18 mouse cellular contexts compared by ENCODE assay signal in the genomic region with DNA sequence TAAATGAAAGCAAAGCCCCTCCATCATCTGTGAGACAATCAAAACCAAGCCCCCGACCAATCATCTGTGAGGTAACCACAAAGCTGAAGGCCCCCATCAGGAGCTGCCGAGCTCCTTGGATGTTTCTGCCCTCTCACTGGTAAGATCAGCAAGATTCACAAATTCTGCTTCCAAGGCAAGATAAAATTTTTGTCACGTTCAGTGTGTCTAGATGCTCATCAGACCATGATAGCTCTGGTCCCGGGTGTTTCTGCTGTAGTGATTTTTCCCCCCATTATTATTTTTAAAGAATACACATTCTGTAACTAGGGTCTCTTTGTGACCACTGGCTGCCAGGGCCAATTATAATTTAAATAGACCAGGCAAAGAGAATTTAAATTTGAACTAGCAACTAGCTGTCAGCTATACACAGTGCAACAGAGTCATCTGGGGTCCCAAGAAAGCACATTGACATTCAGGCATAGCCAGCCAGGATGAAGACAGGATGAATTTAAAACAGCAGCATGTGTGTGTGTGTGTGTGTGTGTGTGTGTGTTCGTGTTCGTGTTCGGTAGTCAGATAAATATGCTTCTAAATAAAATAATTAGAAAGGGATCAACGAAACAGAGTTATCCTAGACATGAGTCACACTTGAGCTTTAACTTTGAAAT.
DNase-seq lines count a peak whose midpoint lies in the region; ATAC-seq and TF ChIP-seq lines count a peak whose summit lies in the region.
"Had no signal": no experiment of that assay in that cellular context is flagged by ENCODE, and none has a peak within 500 bp of the region (broad histone marks: within the 10 kb centered on the region; RNA-seq: fewer than 3 reads in every experiment).

No protein-coding gene starts in this region.

- no peak for TF ChIP-seq EP300 in CH12.LX (IDR thresholded peaks at IDR 0.05; ENCODE audit: low read length)

- no peaks in the 10 kb centered on the region for H3K79me2 ChIP-seq in CH12.LX (replicated peaks; ENCODE audit: control insufficient read depth, extremely low read depth, insufficient read depth, poor library complexity, severe bottlenecking)

- H3K27ac ChIP-seq in CH12.LX (ENCODE audit: insufficient read depth, low read depth) = peak overlapping the region; percentile 55; the same call in 1 of the 2 replicates
- peak overlapping the region; percentile 68; the same call in 1 of the 2 replicates for H3K27ac ChIP-seq in forebrain, embryonic 10.5 days
- H3K27ac ChIP-seq in hindbrain, embryonic 11.5 days (ENCODE audit: low read depth, low read length) = peak overlapping the region; percentile 56
- peak overlapping the region; percentile 79 for H3K27ac ChIP-seq in midbrain, embryonic 12.5 days (replicated peaks)
- H3K27ac ChIP-seq: embryonic facial prominence, embryonic 12.5 days; heart, embryonic 13.5 days; macrophage had no signal

- no peak overlapping the region for H3K4me3 ChIP-seq in CH12.LX (replicated peaks in 1 of 3; ENCODE audit: low read depth in 2 of 3, low read length in 2 of 3, poor library complexity in 1 of 3)
- no peak overlapping the region for H3K4me3 ChIP-seq in forebrain, embryonic 10.5 days
- no peak overlapping the region for H3K4me3 ChIP-seq in hindbrain, embryonic 11.5 days (ENCODE audit: low read depth, low read length)
- no peak overlapping the region for H3K4me3 ChIP-seq in midbrain, embryonic 12.5 days
- H3K4me3 ChIP-seq: embryonic facial prominence, embryonic 12.5 days; heart, embryonic 13.5 days; myocyte had no signal

- no peak for TF ChIP-seq CTCF in CH12.LX (conservative IDR thresholded peaks at IDR 0.05 in 1 of 2, IDR thresholded peaks at IDR 0.05 in 1 of 2; ENCODE audit: low read depth in 2 of 2, low read length in 2 of 2)

- in situ Hi-C loops in CH12.LX (cut with MboI; ENCODE audit: low pct_ligation_motif_present, low pct_unique_long_range_greater_than_20kb, low sequenced_read_pairs) = no loop called here

- peak overlapping the region; percentile 69 for H3K4me2 ChIP-seq in CH12.LX (ENCODE audit: insufficient read depth, low read depth, poor library complexity, severe bottlenecking)
- no peak overlapping the region for H3K4me2 ChIP-seq in hindbrain, embryonic 11.5 days (replicated peaks; ENCODE audit: low read depth, low read length)
- H3K4me2 ChIP-seq in midbrain, embryonic 12.5 days (replicated peaks) = peak overlapping the region; percentile 15; the same call in 1 of the 2 replicates
- H3K4me2 ChIP-seq: embryonic facial prominence, embryonic 12.5 days had no signal

- TF ChIP-seq RAD21 in CH12.LX (IDR thresholded peaks at IDR 0.05; ENCODE audit: low read depth, low read length) = no peak

- 63% methylated on average over 8 of the region's 8 CpGs for WGBS in forebrain, embryonic 10.5 days
- WGBS in hindbrain, embryonic 11.5 days = 43% methylated on average over 8 of the region's 8 CpGs
- 28% methylated on average over 8 of the region's 8 CpGs for WGBS in midbrain, embryonic 12.5 days

- peak; percentile 94 for ATAC-seq in hindbrain, embryonic 11.5 days (ENCODE audit: low FRiP score)
- peak; percentile 88 for ATAC-seq in midbrain, embryonic 12.5 days (ENCODE audit: low FRiP score, low read depth)
- ATAC-seq in megakaryocyte, adult 5-6 weeks (ENCODE audit: poor library complexity, severe bottlenecking) = no peak

- H3K9me3 ChIP-seq in CH12.LX (replicated peaks; ENCODE audit: low read length) = no peaks in the 10 kb centered on the region
- no peaks in the 10 kb centered on the region for H3K9me3 ChIP-seq in forebrain, embryonic 10.5 days
- no peaks in the 10 kb centered on the region for H3K9me3 ChIP-seq in hindbrain, embryonic 11.5 days (ENCODE audit: control insufficient read depth, low read length)
- no peaks in the 10 kb centered on the region for H3K9me3 ChIP-seq in midbrain, embryonic 12.5 days
- H3K9me3 ChIP-seq: embryonic facial prominence, embryonic 12.5 days; heart, embryonic 13.5 days had no signal

- TF ChIP-seq POLR2A in CH12.LX (IDR thresholded peaks at IDR 0.05; ENCODE audit: low read depth, low read length) = no peak

- H3K9ac ChIP-seq in CH12.LX (ENCODE audit: insufficient read depth, low read depth) = peak overlapping the region; percentile 40; the same call in 1 of the 2 replicates
- no peak overlapping the region for H3K9ac ChIP-seq in hindbrain, embryonic 11.5 days (ENCODE audit: low read depth, low read length)
- H3K9ac ChIP-seq in midbrain, embryonic 12.5 days (replicated peaks) = no peak overlapping the region
- H3K9ac ChIP-seq: embryonic facial prominence, embryonic 12.5 days; heart, embryonic 13.5 days had no signal

- no peak for DNase-seq in CH12.LX (ENCODE audit: extremely low read depth)
- DNase-seq in forebrain, embryonic 10.5 days (ENCODE audit: extremely low spot score, low spot score) = no peak
- DNase-seq in hindbrain, embryonic 11.5 days (ENCODE audit: low spot score) = peak; percentile 54
- DNase-seq in layer of hippocampus, postnatal 36 days = no peak
- DNase-seq in cerebellum, postnatal 14 days = no peak
- DNase-seq: adrenal gland, adult 8-10 months; cerebellum, adult 9-10 months; heart, postnatal 4 days; kidney, adult 11 months; kidney, postnatal 25 days; layer of hippocampus, adult 9-11 months; lung, adult 2 months had no signal

- dilution Hi-C loops in CH12.LX (cut with MboI; ENCODE audit: extremely low pct_ligation_motif_present, extremely low pct_unique_long_range_greater_than_20kb, low sequenced_read_pairs) = no loop called here

- H3K4me1 ChIP-seq in CH12.LX (ENCODE audit: control insufficient read depth in 1 of 2, insufficient read depth in 2 of 2) = peaks cover 29 to 70% of the 10 kb centered on the region in 2 experiments
- peaks cover 33% of the 10 kb centered on the region for H3K4me1 ChIP-seq in forebrain, embryonic 10.5 days
- H3K4me1 ChIP-seq in hindbrain, embryonic 11.5 days (replicated peaks; ENCODE audit: control insufficient read depth, insufficient read depth, low read length) = 0 out of 2 replicates have a peak, but pooled peaks cover 4% of the 10 kb centered on the region
- peaks cover 38% of the 10 kb centered on the region for H3K4me1 ChIP-seq in midbrain, embryonic 12.5 days

- H3K36me3 ChIP-seq in CH12.LX (replicated peaks in 1 of 2; ENCODE audit: control insufficient read depth in 1 of 2, insufficient read depth in 1 of 2, low read length in 1 of 2) = no peaks in the 10 kb centered on the region
- no peaks in the 10 kb centered on the region for H3K36me3 ChIP-seq in forebrain, embryonic 10.5 days (replicated peaks)
- H3K36me3 ChIP-seq in hindbrain, embryonic 11.5 days (ENCODE audit: control insufficient read depth, insufficient read depth, low read length) = no peaks in the 10 kb centered on the region
- no peaks in the 10 kb centered on the region for H3K36me3 ChIP-seq in midbrain, embryonic 12.5 days
- H3K36me3 ChIP-seq: embryonic facial prominence, embryonic 12.5 days; heart, embryonic 13.5 days had no signal

- H3K27me3 ChIP-seq in CH12.LX (replicated peaks) = no peaks in the 10 kb centered on the region
- H3K27me3 ChIP-seq in forebrain, embryonic 10.5 days (ENCODE audit: poor library complexity, severe bottlenecking) = no peaks in the 10 kb centered on the region
- H3K27me3 ChIP-seq in hindbrain, embryonic 11.5 days (ENCODE audit: control insufficient read depth, insufficient read depth, low read length) = no peaks in the 10 kb centered on the region
- H3K27me3 ChIP-seq in midbrain, embryonic 12.5 days = no peaks in the 10 kb centered on the region
- H3K27me3 ChIP-seq: embryonic facial prominence, embryonic 12.5 days; heart, embryonic 13.5 days had no signal

TF ChIP-seq in CH12.LX, 34 proteins besides CTCF, POLR2A, EP300 and RAD21:
- TF ChIP-seq POLR2AphosphoS2 (IDR thresholded peaks at IDR 0.05; ENCODE audit: low read depth, low read length) (no peak), BHLHE40 (IDR thresholded peaks at IDR 0.05; ENCODE audit: low read depth, low read length) (no peak), ZNF384 (IDR thresholded peaks at IDR 0.05; ENCODE audit: low read depth, low read length) (no peak), E2F4 (IDR thresholded peaks at IDR 0.05; ENCODE audit: insufficient replicate concordance, low read depth, low read length) (no peak), KAT2A (IDR thresholded peaks at IDR 0.05; ENCODE audit: insufficient replicate concordance, low read length) (no peak), CHD2 (IDR thresholded peaks at IDR 0.05; ENCODE audit: low read length) (no peak), USF1 (IDR thresholded peaks at IDR 0.05; ENCODE audit: low read depth, low read length) (no peak), IRF4 (IDR thresholded peaks at IDR 0.05; ENCODE audit: low read depth, low read length) (peak; percentile 1; the same call in 1 of the 2 replicates), CHD1 (IDR thresholded peaks at IDR 0.05; ENCODE audit: low read depth, low read length) (peak; percentile 34; the same call in 1 of the 2 replicates)
